Mouse (Mus musculus): ENCODE data around the gene Actr1a. TPM values are rescaled to one million over a fixed set of nuclear protein-coding genes. Genes with fewer than 3 reads are reported as not detected.

Actr1a gene
- polyA plus RNA-seq, 1 experiment: 196 TPM

DNA sequence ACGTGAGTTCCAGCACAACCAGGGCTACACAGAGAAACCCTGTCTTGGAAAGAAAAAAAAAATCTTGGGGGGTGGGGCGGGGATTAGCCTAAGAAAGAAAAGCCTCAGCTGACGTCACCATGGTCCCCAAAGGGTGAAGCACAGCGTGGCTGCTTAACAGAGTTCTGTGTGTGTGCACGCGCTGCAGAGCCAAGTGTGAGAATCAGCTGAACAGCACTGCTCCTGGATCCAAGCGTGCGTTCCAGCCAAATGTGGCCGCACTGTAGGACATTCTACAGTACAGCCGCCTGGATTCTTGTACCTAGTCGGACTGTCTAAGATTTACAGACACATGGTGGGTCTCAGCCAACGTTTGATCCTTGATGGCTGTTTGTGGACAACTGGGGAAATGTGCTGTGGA is 30.9 kb upstream of the Actr1a start:
- TF ChIP-seq POLR2A (IDR thresholded peaks at IDR 0.05; ENCODE audit: borderline replicate concordance, insufficient read depth, low read length): no peak
- no peak for TF ChIP-seq CTCF (IDR thresholded peaks at IDR 0.05; ENCODE audit: borderline replicate concordance, insufficient read depth, low read depth, low read length)
- Histone ChIP-seq H3K4me3 (replicated peaks; ENCODE audit: insufficient read depth, low read depth, low read length) (no peak overlapping the region), H3K27ac (ENCODE audit: insufficient read depth, low read length) (no peak overlapping the region), H3K27me3 (ENCODE audit: control insufficient read depth, insufficient read depth, low read length) (no peaks in the 10 kb centered on the region), H3K4me1 (ENCODE audit: control insufficient read depth, insufficient read depth, low read length) (peaks cover 29% of the 10 kb centered on the region)
- WGBS: 32% methylated on average over 12 of the region's 12 CpGs
- peak in 1 of 2 experiments; percentile 36 for DNase-seq

DNA sequence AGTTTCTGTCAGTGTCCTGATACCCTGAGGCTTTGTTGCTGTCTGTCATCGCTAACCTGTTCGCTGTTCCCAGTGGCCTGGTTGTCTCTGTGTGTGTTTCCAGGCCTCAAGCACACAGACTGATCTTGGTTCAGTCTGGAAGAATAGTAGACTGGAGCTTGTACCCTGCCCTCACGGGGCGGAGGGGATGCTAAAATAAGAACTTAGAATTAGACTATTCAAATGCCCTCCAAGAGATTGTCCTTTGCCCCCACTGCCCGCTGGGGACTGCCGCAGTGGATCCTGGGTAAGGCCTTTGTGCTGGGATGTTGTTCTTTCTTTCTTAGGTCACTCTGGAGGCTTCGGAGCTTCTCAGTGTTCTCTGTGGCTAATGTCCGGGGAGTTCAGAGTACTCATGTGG is 29.7 kb upstream of the Actr1a start:
- Histone ChIP-seq H3K27me3 (ENCODE audit: control insufficient read depth, insufficient read depth, low read length) (no peaks in the 10 kb centered on the region), H3K4me3 (replicated peaks; ENCODE audit: insufficient read depth, low read depth, low read length) (no peak overlapping the region), H3K27ac (ENCODE audit: insufficient read depth, low read length) (no peak overlapping the region), H3K4me1 (ENCODE audit: control insufficient read depth, insufficient read depth, low read length) (peaks cover 36% of the 10 kb centered on the region)
- peak in 1 of 2 experiments; percentile 52 for DNase-seq
- 91% methylated on average over 8 of the region's 8 CpGs for WGBS
- TF ChIP-seq POLR2A (IDR thresholded peaks at IDR 0.05; ENCODE audit: borderline replicate concordance, insufficient read depth, low read length): no peak
- no peak for TF ChIP-seq CTCF (IDR thresholded peaks at IDR 0.05; ENCODE audit: borderline replicate concordance, insufficient read depth, low read depth, low read length)

DNA sequence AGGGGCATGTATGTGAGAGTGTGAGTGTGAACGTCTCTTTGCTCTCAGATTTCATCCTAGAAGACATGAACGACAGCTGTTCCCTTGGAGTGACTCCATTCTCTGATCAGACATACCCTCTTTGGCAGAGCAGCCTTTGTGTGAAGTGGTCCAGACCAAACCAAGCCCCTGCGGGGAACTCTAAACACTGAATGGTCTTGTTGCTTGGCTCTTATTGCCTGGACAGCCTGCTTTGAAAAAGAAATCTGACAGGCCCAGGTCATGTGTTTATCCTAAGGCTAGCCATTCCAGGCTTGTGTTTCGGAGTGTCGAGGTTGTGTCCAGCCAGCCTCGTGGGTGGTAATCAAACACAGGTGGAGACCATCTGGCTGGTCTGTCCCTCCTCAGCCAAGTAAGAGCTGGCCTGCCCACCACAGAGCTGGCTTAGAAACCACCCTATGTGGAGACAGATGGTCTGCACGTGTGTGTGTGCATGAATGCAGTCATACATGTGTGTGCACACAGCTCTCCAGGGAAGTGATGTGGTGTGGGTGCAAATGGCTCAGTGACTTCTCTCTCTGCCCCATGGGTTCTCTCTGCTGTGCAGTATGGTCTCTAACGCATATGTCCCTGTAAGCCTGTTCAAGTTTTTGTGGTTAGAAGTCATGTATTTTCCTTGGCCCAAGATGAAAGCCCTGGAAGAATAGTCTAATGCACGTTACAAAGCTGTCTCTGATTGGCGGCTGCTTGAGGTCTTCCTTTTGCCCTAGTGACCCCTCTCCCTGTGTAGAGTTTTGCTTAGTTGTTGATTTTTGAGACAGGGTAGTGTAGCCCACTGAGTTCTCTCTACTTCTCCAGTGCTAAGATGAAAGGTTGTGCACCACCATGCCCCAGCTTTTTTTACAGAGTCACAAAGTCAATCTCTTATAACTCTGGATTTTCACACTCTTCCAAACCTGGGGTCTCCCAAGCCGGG is 27.1 kb upstream of the Actr1a start:
- Histone ChIP-seq H3K4me3 (replicated peaks; ENCODE audit: insufficient read depth, low read depth, low read length) (no peak overlapping the region), H3K4me1 (ENCODE audit: control insufficient read depth, insufficient read depth, low read length) (peaks cover 41% of the 10 kb centered on the region), H3K27ac (ENCODE audit: insufficient read depth, low read length) (peak overlapping the region; percentile 36), H3K27me3 (ENCODE audit: control insufficient read depth, insufficient read depth, low read length) (no peaks in the 10 kb centered on the region)
- TF ChIP-seq POLR2A (IDR thresholded peaks at IDR 0.05; ENCODE audit: borderline replicate concordance, insufficient read depth, low read length) (no peak), CTCF (IDR thresholded peaks at IDR 0.05; ENCODE audit: borderline replicate concordance, insufficient read depth, low read depth, low read length) (no peak)
- 10% methylated on average over 11 of the region's 11 CpGs for WGBS
- peak; percentile 86 to 92 for DNase-seq

DNA sequence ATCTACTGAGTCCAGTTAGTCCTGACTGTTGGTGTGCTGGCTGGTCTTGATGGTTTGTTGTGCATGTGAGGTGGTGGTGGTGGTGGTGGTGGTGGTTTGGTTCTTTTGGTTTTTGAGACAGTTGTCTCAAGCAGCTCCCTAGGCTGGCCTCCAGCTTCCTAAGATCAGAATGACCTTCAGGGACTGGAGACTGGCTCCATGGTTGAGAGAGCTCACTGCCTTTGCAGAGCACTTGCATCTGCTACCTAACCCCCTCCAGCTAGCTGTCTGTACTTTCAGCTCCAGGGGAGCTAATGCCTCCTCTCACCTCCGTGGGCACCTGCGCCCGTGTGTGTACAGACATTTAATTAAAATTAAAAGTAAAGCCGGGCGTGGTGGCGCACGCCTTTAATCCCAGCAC is 24.9 kb upstream of the Actr1a start:
- DNase-seq: no peak
- no peak overlapping the region for H3K4me3 ChIP-seq (replicated peaks; ENCODE audit: insufficient read depth, low read depth, low read length)
- H3K27me3 ChIP-seq (ENCODE audit: control insufficient read depth, insufficient read depth, low read length): no peaks in the 10 kb centered on the region
- TF ChIP-seq CTCF (IDR thresholded peaks at IDR 0.05; ENCODE audit: borderline replicate concordance, insufficient read depth, low read depth, low read length) (no peak), POLR2A (IDR thresholded peaks at IDR 0.05; ENCODE audit: borderline replicate concordance, insufficient read depth, low read length) (no peak)
- no peak overlapping the region for H3K27ac ChIP-seq (ENCODE audit: insufficient read depth, low read length)
- WGBS: 80% methylated on average over 7 of the region's 7 CpGs
- H3K4me1 ChIP-seq (ENCODE audit: control insufficient read depth, insufficient read depth, low read length): peaks cover 38% of the 10 kb centered on the region

DNA sequence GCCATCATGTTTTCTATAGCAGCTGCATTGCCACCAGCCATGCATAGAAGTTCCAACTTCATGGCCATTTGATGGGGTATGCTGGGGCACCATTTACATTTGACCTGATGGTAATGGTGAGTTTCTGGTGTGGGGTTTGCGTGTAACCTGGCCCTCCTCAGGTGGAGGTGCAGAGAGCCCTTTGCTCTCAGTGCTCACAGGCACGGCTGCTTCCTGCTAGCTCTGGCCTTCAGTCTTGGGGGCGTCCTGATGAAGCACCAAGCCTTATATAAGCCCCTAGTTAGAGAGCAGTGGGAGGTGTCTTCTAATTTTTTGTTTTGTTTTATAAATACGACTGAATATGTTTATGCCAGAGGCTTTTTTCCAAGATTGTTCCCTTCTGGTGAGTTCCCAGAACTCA is 22.5 kb upstream of the Actr1a start:
- DNase-seq: no peak
- H3K4me1 ChIP-seq (ENCODE audit: control insufficient read depth, insufficient read depth, low read length): peaks cover 40% of the 10 kb centered on the region
- no peak overlapping the region for H3K4me3 ChIP-seq (replicated peaks; ENCODE audit: insufficient read depth, low read depth, low read length)
- 71% methylated on average over 4 of the region's 4 CpGs for WGBS
- TF ChIP-seq CTCF (IDR thresholded peaks at IDR 0.05; ENCODE audit: borderline replicate concordance, insufficient read depth, low read depth, low read length) (no peak), POLR2A (IDR thresholded peaks at IDR 0.05; ENCODE audit: borderline replicate concordance, insufficient read depth, low read length) (no peak)
- no peaks in the 10 kb centered on the region for H3K27me3 ChIP-seq (ENCODE audit: control insufficient read depth, insufficient read depth, low read length)
- no peak overlapping the region for H3K27ac ChIP-seq (ENCODE audit: insufficient read depth, low read length)

DNA sequence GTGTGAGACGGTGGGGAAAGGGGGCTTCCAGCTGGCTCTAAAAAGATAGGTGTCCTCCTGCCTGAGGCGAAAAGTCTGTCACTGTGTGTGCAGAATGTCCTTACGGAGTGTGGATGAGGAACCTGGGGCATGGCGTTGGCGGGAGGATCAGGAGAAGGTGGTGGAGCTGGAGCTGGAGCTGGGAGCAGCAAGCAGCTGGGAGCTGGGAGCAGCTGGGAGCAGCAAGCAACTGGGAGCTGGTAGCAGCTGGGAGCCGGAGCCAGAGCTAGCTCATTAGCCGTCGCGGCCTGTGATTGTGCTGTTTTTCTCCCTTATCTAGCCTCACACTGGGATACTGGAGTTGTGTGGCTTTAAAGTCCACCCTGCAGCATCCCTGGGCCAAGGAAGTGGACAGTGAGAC is 20.7 kb upstream of the Actr1a start:
- Histone ChIP-seq H3K4me3 (replicated peaks; ENCODE audit: insufficient read depth, low read depth, low read length) (no peak overlapping the region), H3K4me1 (ENCODE audit: control insufficient read depth, insufficient read depth, low read length) (peaks cover 30% of the 10 kb centered on the region), H3K27ac (ENCODE audit: insufficient read depth, low read length) (no peak overlapping the region), H3K27me3 (ENCODE audit: control insufficient read depth, insufficient read depth, low read length) (no peaks in the 10 kb centered on the region)
- WGBS: 74% methylated on average over 9 of the region's 9 CpGs
- DNase-seq: no peak
- TF ChIP-seq CTCF (IDR thresholded peaks at IDR 0.05; ENCODE audit: borderline replicate concordance, insufficient read depth, low read depth, low read length): no peak
- no peak for TF ChIP-seq POLR2A (IDR thresholded peaks at IDR 0.05; ENCODE audit: borderline replicate concordance, insufficient read depth, low read length)

DNA sequence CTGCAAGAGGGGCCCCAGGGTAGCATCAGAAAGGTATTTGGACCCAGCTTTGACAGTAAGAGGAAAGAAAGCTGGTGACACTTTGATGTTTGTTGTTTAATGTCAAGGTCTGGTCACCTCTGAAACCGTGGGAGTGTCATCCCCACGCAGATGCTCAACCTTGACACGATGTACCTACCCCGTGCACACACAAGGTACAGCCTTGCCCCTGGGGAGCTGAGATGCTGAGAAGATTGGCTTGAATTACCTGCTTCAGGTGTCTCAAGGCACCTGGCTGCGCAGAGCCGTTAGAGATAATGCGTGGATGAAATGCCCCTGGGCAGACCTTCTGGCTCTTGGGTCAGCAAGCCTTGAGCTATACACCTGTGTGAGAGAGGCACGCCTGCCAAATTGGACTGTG is 18.9 kb upstream of the Actr1a start:
- no peak overlapping the region for H3K4me3 ChIP-seq (replicated peaks; ENCODE audit: insufficient read depth, low read depth, low read length)
- 28% methylated on average over 8 of the region's 8 CpGs for WGBS

DNA sequence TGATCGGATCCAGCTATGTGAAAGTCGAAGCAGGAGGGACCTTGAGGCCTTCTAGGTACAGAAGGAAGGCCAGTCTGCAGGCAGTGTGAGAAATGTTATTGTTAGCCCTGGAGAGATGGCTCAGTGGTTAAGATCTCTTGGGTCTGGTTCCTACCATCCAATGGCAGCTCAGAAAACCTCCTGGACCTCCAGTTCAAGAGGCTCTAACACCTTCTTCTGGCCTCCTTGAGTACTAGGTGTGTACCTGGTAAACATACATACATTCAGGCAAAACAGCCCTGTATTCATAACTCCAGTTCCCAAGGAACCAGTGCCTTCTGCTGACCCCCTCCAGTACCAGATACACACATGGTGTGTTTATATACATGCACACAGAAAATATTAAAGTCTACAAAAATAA is 18.4 kb upstream of the Actr1a start:
- Histone ChIP-seq H3K27ac (ENCODE audit: insufficient read depth, low read length) (no peak overlapping the region), H3K4me3 (replicated peaks; ENCODE audit: insufficient read depth, low read depth, low read length) (no peak overlapping the region), H3K27me3 (ENCODE audit: control insufficient read depth, insufficient read depth, low read length) (no peaks in the 10 kb centered on the region), H3K4me1 (ENCODE audit: control insufficient read depth, insufficient read depth, low read length) (peaks cover 17% of the 10 kb centered on the region)
- TF ChIP-seq POLR2A (IDR thresholded peaks at IDR 0.05; ENCODE audit: borderline replicate concordance, insufficient read depth, low read length) (no peak), CTCF (IDR thresholded peaks at IDR 0.05; ENCODE audit: borderline replicate concordance, insufficient read depth, low read depth, low read length) (no peak)
- no peak for DNase-seq
- 95% methylated on average over 2 of the region's 2 CpGs for WGBS

More for the DNA sequence above, 18.9 kb upstream of the Actr1a start:
- peak in 1 of 2 experiments; percentile 43 for DNase-seq
- Histone ChIP-seq H3K4me1 (ENCODE audit: control insufficient read depth, insufficient read depth, low read length) (peaks cover 17% of the 10 kb centered on the region), H3K27ac (ENCODE audit: insufficient read depth, low read length) (no peak overlapping the region), H3K27me3 (ENCODE audit: control insufficient read depth, insufficient read depth, low read length) (no peaks in the 10 kb centered on the region)
- TF ChIP-seq CTCF (IDR thresholded peaks at IDR 0.05; ENCODE audit: borderline replicate concordance, insufficient read depth, low read depth, low read length) (no peak), POLR2A (IDR thresholded peaks at IDR 0.05; ENCODE audit: borderline replicate concordance, insufficient read depth, low read length) (no peak)

Measured in cerebellum, adult 2 months (tissue).